Mouse (Mus musculus) lung, postnatal 14 days (tissue): ENCODE measurements at regions not wholly inside any gene's neighbourhood (a gene's known extent, or its start where the extent isn't known, plus 50 kb on each side); places are given as distances from the start of the nearest gene placed in this dataset.
"Not testable (repeated sequence)": the region's sequence is repeated elsewhere in the genome, so short reads cannot be mapped to it uniquely, and the experiment has no call there.

Source experiments
- DNase-seq: peaks from one replicate; pipeline ENCODE4 v3.0.0; 2021

GRCm38 (mm10) chr17:27317576-27318277 is 113.5 kb upstream of the Lemd2 start:
- peak; percentile 82 for DNase-seq

GRCm38 (mm10) chr17:27316711-27317575 is 112.7 kb upstream of the Lemd2 start:
- no peak for DNase-seq

- DNase-seq = no peak
Measured at GRCm38 (mm10) chr17:27315947-27316628, 111.8 kb upstream of the Lemd2 start.

GRCm38 (mm10) chr17:27315428-27315827 is 111.2 kb upstream of the Lemd2 start:
- DNase-seq = no peak

- no peak for DNase-seq
Measured at GRCm38 (mm10) chr17:27314821-27315392, 110.6 kb upstream of the Lemd2 start.

- no peak for DNase-seq
Measured at GRCm38 (mm10) chr17:27308933-27309332, 104.7 kb upstream of the Lemd2 start.

GRCm38 (mm10) chr17:27304842-27305241 is 100.6 kb upstream of the Lemd2 start:
- DNase-seq = no peak

GRCm38 (mm10) chr17:27303633-27304479 is 99.6 kb upstream of the Lemd2 start:
- DNase-seq = no peak

- DNase-seq = no peak
Measured at GRCm38 (mm10) chr17:27303061-27303460, 98.8 kb upstream of the Lemd2 start.

- DNase-seq = no peak
Measured at GRCm38 (mm10) chr17:27301376-27301775, 97.1 kb upstream of the Lemd2 start.

GRCm38 (mm10) chr17:27299297-27299696 is 95.0 kb upstream of the Lemd2 start:
- no peak for DNase-seq

GRCm38 (mm10) chr17:27298351-27298750 is 94.1 kb upstream of the Lemd2 start:
- no peak for DNase-seq

- no peak for DNase-seq
Measured at GRCm38 (mm10) chr17:27296156-27296555, 91.9 kb upstream of the Lemd2 start.

- DNase-seq = no peak
Measured at GRCm38 (mm10) chr17:27294208-27294604, 89.9 kb upstream of the Lemd2 start.

GRCm38 (mm10) chr17:27293586-27294207 is 89.4 kb upstream of the Lemd2 start:
- no peak for DNase-seq

- DNase-seq = no peak
Measured at GRCm38 (mm10) chr17:27291673-27292072, 87.4 kb upstream of the Lemd2 start.

- DNase-seq = no peak
Measured at GRCm38 (mm10) chr17:27291176-27291575, 86.9 kb upstream of the Lemd2 start.

GRCm38 (mm10) chr17:27290311-27290710 is 86.0 kb upstream of the Lemd2 start:
- no peak for DNase-seq

GRCm38 (mm10) chr17:27289804-27290203 is 85.5 kb upstream of the Lemd2 start:
- not testable (repeated sequence) for DNase-seq

GRCm38 (mm10) chr17:27287986-27288385 is 83.7 kb upstream of the Lemd2 start:
- not testable (repeated sequence) for DNase-seq

- no peak for DNase-seq
Measured at GRCm38 (mm10) chr17:27281241-27281640, 77.0 kb upstream of the Lemd2 start.
